Mouse (Mus musculus): ENCODE results near the gene Cct4. TPM values are rescaled to one million over a fixed set of nuclear protein-coding genes. Genes with fewer than 3 reads are reported as not detected.

The Cct4 gene
- polyA plus RNA-seq, 1 experiment, result not detected

- no peak for TF ChIP-seq POLR2A (IDR thresholded peaks at IDR 0.05; ENCODE audit: insufficient read depth, low read depth, low read length)
Measured at GRCm38 (mm10) chr11:23014996-23015395, 24.7 kb downstream of the Cct4 start.

GRCm38 (mm10) chr11:23017943-23018342, 27.6 kb downstream of the Cct4 start:
- Histone ChIP-seq H3K4me1 (ENCODE audit: control insufficient read depth, insufficient read depth, low read length) (peaks cover 6% of the 10 kb centered on the region), H3K27ac (ENCODE audit: insufficient read depth, low read depth, low read length) (no peak overlapping the region), H3K4me3 (ENCODE audit: insufficient read depth, low read depth, low read length) (no peak overlapping the region)
- WGBS, result 94% methylated on average over 4 of the region's 4 CpGs
- TF ChIP-seq CTCF (IDR thresholded peaks at IDR 0.05; ENCODE audit: insufficient read depth, low read depth, low read length) (no peak), POLR2A (IDR thresholded peaks at IDR 0.05; ENCODE audit: insufficient read depth, low read depth, low read length) (no peak)

More at GRCm38 (mm10) chr11:23014996-23015395, 24.7 kb downstream of the Cct4 start:
- Histone ChIP-seq H3K4me1 (ENCODE audit: control insufficient read depth, insufficient read depth, low read length) (no peaks in the 10 kb centered on the region; the same call in 1 of the 2 replicates), H3K27ac (ENCODE audit: insufficient read depth, low read depth, low read length) (no peak overlapping the region), H3K4me3 (ENCODE audit: insufficient read depth, low read depth, low read length) (no peak overlapping the region)
- WGBS, result 77% methylated on average over 6 of the region's 6 CpGs

- no peak overlapping the region for H3K4me3 ChIP-seq (ENCODE audit: insufficient read depth, low read depth, low read length)
- 58% methylated on average over 24 of the region's 24 CpGs for WGBS
- TF ChIP-seq POLR2A (IDR thresholded peaks at IDR 0.05; ENCODE audit: insufficient read depth, low read depth, low read length), result no peak
- TF ChIP-seq CTCF (IDR thresholded peaks at IDR 0.05; ENCODE audit: insufficient read depth, low read depth, low read length), result no peak
- peaks cover 6% of the 10 kb centered on the region for H3K4me1 ChIP-seq (ENCODE audit: control insufficient read depth, insufficient read depth, low read length)
- no peak overlapping the region for H3K27ac ChIP-seq (ENCODE audit: insufficient read depth, low read depth, low read length)
Measured at GRCm38 (mm10) chr11:23020116-23020770, 29.9 kb downstream of the Cct4 start.

- H3K4me1 ChIP-seq (ENCODE audit: control insufficient read depth, insufficient read depth, low read length), result peaks cover 6% of the 10 kb centered on the region
- no peak for TF ChIP-seq POLR2A (IDR thresholded peaks at IDR 0.05; ENCODE audit: insufficient read depth, low read depth, low read length)
- TF ChIP-seq CTCF (IDR thresholded peaks at IDR 0.05; ENCODE audit: insufficient read depth, low read depth, low read length), result no peak
- H3K27ac ChIP-seq (ENCODE audit: insufficient read depth, low read depth, low read length), result no peak overlapping the region
- 94% methylated on average over 14 of the region's 14 CpGs for WGBS
- H3K4me3 ChIP-seq (ENCODE audit: insufficient read depth, low read depth, low read length), result no peak overlapping the region
Measured at GRCm38 (mm10) chr11:23020841-23021240, 30.5 kb downstream of the Cct4 start.

- 90% methylated on average over 2 of the region's 2 CpGs for WGBS
- TF ChIP-seq POLR2A (IDR thresholded peaks at IDR 0.05; ENCODE audit: insufficient read depth, low read depth, low read length) (no peak), CTCF (IDR thresholded peaks at IDR 0.05; ENCODE audit: insufficient read depth, low read depth, low read length) (no peak)
Measured at GRCm38 (mm10) chr11:23023155-23023554, 32.8 kb downstream of the Cct4 start.

GRCm38 (mm10) chr11:23024169-23024568, 33.9 kb downstream of the Cct4 start:
- WGBS, result 68% methylated on average over 3 of the region's 3 CpGs
- no peak for TF ChIP-seq CTCF (IDR thresholded peaks at IDR 0.05; ENCODE audit: insufficient read depth, low read depth, low read length)
- TF ChIP-seq POLR2A (IDR thresholded peaks at IDR 0.05; ENCODE audit: insufficient read depth, low read depth, low read length), result no peak
- H3K4me3 ChIP-seq (ENCODE audit: insufficient read depth, low read depth, low read length), result no peak overlapping the region

More at GRCm38 (mm10) chr11:23023155-23023554, 32.8 kb downstream of the Cct4 start:
- Histone ChIP-seq H3K4me1 (ENCODE audit: control insufficient read depth, insufficient read depth, low read length) (peaks cover 6% of the 10 kb centered on the region), H3K27ac (ENCODE audit: insufficient read depth, low read depth, low read length) (no peak overlapping the region), H3K4me3 (ENCODE audit: insufficient read depth, low read depth, low read length) (no peak overlapping the region)

GRCm38 (mm10) chr11:23028957-23029356, 38.6 kb downstream of the Cct4 start:
- TF ChIP-seq POLR2A (IDR thresholded peaks at IDR 0.05; ENCODE audit: insufficient read depth, low read depth, low read length) (no peak), CTCF (IDR thresholded peaks at IDR 0.05; ENCODE audit: insufficient read depth, low read depth, low read length) (no peak)

More at GRCm38 (mm10) chr11:23024169-23024568, 33.9 kb downstream of the Cct4 start:
- Histone ChIP-seq H3K4me1 (ENCODE audit: control insufficient read depth, insufficient read depth, low read length) (peaks cover 6% of the 10 kb centered on the region), H3K27ac (ENCODE audit: insufficient read depth, low read depth, low read length) (no peak overlapping the region)

GRCm38 (mm10) chr11:23029399-23029798, 39.1 kb downstream of the Cct4 start:
- TF ChIP-seq POLR2A (IDR thresholded peaks at IDR 0.05; ENCODE audit: insufficient read depth, low read depth, low read length) (no peak), CTCF (IDR thresholded peaks at IDR 0.05; ENCODE audit: insufficient read depth, low read depth, low read length) (no peak)
- H3K27ac ChIP-seq (ENCODE audit: insufficient read depth, low read depth, low read length), result no peak overlapping the region
- 94% methylated on average over 6 of the region's 6 CpGs for WGBS
- H3K4me3 ChIP-seq (ENCODE audit: insufficient read depth, low read depth, low read length), result no peak overlapping the region
- no peaks in the 10 kb centered on the region for H3K4me1 ChIP-seq (ENCODE audit: control insufficient read depth, insufficient read depth, low read length)

More at GRCm38 (mm10) chr11:23028957-23029356, 38.6 kb downstream of the Cct4 start:
- Histone ChIP-seq H3K27ac (ENCODE audit: insufficient read depth, low read depth, low read length) (no peak overlapping the region), H3K4me1 (ENCODE audit: control insufficient read depth, insufficient read depth, low read length) (no peaks in the 10 kb centered on the region), H3K4me3 (ENCODE audit: insufficient read depth, low read depth, low read length) (no peak overlapping the region)
- WGBS, result 75% methylated on average over 3 of the region's 3 CpGs

GRCm38 (mm10) chr11:23047252-23047651, 56.9 kb downstream of the Cct4 start:
- H3K4me1 ChIP-seq (ENCODE audit: control insufficient read depth, insufficient read depth, low read length), result peaks cover 3% of the 10 kb centered on the region; the same call in 1 of the 2 replicates
- no peak overlapping the region for H3K27ac ChIP-seq (ENCODE audit: insufficient read depth, low read depth, low read length)
- TF ChIP-seq POLR2A (IDR thresholded peaks at IDR 0.05; ENCODE audit: insufficient read depth, low read depth, low read length) (no peak), CTCF (IDR thresholded peaks at IDR 0.05; ENCODE audit: insufficient read depth, low read depth, low read length) (no peak)
- WGBS, result 73% methylated on average over 5 of the region's 5 CpGs
- H3K4me3 ChIP-seq (ENCODE audit: insufficient read depth, low read depth, low read length), result no peak overlapping the region
